Mouse (Mus musculus): Measurements from ENCODE around the gene Cd52.
"Not testable (repeated sequence)": the region's sequence is repeated elsewhere in the genome, so short reads cannot be mapped to it uniquely, and the experiment has no call there.

The Cd52 gene

GRCm38 (mm10) chr4:134094923-134095547, at the start of gene Cd52:
Gene Cd52, minus strand, starts transcription at chr4:134095082.
- DNase-seq (ENCODE audit: extremely low spot score, low spot score), result no peak

GRCm38 (mm10) chr4:134144297-134144696, 49.4 kb upstream of the Cd52 start:
- DNase-seq (ENCODE audit: extremely low spot score, low spot score), result not testable (repeated sequence)

DNA sequence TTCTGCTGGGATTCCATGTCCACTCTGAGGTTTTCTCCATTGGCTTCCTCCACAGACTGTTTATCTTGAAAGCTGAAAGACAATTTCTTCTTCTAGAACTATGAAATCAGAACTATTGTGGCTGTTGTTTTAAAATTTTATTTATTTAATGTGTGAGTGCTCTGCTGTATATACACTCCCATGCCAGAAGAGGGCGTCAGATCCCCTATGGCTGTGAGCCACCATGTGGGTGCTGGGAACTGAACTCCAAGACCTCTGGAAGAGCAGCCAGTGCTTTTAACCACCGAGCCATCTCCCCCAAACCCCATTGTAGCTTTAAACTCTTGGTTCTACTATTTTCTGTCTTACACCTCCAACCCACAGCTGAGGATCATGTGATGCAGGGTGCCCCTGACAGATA, 44.0 kb upstream of the Cd52 start:
- no peak for DNase-seq (ENCODE audit: extremely low spot score, low spot score)

DNA sequence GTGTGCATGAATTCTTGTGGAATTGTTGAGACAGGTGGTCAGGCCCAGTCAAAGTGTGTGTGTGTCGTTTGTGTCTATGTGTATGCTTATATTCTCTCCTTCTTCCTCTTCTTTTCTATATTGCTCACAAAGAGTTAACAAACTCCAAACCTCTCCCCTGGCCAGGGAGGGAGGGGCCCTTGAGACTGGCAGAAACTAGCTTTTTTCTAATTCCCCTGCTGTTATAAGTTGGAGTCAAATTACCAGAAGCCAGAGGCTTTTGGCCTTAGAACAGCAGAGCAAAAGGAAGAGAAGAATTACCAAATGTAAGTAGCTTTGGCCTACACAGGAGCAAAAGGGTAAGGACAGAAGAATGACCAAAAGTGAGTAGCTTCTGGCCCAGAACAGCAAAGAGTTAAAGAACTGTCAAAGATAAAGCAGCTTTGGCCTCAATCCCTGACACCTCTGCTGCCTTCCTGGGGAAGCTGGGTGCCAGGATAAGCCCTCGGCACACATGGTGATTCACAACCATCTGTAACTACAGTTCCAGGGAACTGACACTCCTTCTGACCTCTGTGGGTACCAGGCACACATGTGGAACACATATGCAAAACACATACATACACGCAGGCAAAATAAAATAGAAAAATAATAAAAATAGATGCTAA, 41.5 kb upstream of the Cd52 start:
- no peak for DNase-seq (ENCODE audit: extremely low spot score, low spot score)

DNA sequence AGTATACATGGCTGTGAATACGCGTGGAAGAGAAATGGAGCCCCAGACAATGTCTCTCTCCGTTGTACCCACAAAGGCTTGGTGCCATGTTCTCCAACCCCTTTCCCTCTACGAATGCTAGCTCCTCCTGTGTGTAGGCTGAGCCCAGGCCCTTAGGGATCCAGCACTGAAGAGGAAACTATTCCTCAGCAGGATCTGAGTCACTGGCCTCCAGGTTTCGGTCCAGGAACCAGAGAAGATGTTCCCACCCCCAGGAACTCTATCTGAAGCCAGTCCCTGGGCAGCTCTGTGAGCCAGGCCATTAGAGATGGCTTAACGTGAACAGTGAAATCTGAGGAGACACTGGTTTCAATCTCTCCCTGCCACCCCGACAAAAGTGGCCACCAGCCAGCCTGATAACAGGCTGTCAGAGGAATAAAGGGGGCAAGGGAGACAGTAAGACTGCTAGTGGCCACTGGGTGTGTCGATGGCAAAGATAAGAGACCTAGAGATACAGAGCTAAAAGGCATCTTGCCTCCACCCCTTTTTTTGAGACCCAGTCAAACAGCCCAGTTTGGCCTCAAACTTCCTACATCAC, 37.7 kb upstream of the Cd52 start:
- no peak for DNase-seq (ENCODE audit: extremely low spot score, low spot score)

DNA sequence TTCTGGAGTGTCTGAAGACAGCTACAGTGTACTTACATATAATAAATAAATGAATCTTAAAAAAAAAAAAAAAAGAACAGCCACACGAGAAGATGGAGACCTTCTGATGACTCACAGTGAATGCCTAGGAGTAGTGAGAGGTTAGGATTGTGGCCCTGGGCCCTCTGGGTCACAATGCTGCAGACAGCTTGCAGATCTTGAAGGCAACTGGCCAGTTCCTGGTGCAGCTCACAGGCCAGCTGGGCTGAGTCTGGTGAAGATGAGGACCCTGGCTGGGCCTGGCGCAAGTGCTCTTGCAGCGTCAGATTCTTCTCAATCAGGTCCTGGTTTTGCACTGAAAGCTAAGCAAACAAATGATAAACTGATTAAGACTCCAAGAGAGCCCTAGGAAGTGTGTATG, 37.2 kb upstream of the Cd52 start:
- no peak for DNase-seq (ENCODE audit: extremely low spot score, low spot score)

- no peak for DNase-seq (ENCODE audit: extremely low spot score, low spot score)
These were observed 34.6 kb upstream of the Cd52 start for GRCm38 (mm10) chr4:134129482-134129881.

DNA sequence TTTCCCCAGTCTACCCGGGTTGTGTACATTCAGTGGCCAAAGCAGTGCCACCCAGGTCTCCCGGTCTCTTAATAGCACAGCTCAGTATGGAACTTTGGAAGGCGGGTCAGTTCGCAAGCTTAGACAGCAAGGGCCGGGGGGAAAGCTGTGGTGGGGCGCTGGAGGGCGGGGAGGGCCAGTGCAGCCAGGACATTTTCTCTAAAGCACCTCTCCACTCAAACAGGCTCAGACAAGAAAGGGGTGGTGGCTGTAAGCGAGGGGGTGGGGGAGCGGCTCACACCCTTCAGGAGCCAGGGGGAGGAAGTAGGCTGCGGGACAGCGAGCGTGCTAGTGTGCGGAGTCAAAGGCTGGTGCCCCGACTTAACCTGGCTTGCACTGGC, 34.1 kb upstream of the Cd52 start:
- no peak for DNase-seq (ENCODE audit: extremely low spot score, low spot score)

- DNase-seq (ENCODE audit: extremely low spot score, low spot score), result peak; percentile 84
These were observed 33.5 kb upstream of the Cd52 start, which contains the start of gene Sh3bgrl3 for GRCm38 (mm10) chr4:134128221-134128982. Gene Sh3bgrl3, minus strand, starts transcription at chr4:134128789.

DNA sequence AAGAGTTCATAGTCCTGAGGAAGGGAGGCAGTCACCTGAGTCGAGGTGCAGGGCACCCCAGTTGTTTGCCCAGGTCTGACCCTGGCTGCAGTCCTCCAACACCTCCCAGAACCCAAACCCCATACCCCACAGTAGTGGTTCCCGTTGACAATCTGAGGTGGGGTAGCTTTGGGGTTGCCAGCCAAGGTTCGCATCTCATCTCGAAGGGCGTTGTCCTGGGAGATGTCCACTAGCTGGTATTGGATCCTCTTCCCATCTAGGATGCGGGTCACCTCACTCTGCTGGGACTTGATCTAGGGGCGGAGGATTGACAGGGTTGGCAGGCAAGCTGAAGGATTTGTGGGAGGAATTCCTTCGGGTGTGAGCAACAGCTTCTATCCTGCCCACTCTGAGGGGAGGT, 32.9 kb upstream of the Cd52 start:
- no peak for DNase-seq (ENCODE audit: extremely low spot score, low spot score)

- no peak for DNase-seq (ENCODE audit: extremely low spot score, low spot score)
These were observed 32.2 kb upstream of the Cd52 start for GRCm38 (mm10) chr4:134127121-134127455.

- no peak for DNase-seq (ENCODE audit: extremely low spot score, low spot score)
These were observed 31.6 kb upstream of the Cd52 start for GRCm38 (mm10) chr4:134126300-134127120.

- no peak for DNase-seq (ENCODE audit: extremely low spot score, low spot score)
These were observed 30.6 kb upstream of the Cd52 start for GRCm38 (mm10) chr4:134125383-134126060.

DNA sequence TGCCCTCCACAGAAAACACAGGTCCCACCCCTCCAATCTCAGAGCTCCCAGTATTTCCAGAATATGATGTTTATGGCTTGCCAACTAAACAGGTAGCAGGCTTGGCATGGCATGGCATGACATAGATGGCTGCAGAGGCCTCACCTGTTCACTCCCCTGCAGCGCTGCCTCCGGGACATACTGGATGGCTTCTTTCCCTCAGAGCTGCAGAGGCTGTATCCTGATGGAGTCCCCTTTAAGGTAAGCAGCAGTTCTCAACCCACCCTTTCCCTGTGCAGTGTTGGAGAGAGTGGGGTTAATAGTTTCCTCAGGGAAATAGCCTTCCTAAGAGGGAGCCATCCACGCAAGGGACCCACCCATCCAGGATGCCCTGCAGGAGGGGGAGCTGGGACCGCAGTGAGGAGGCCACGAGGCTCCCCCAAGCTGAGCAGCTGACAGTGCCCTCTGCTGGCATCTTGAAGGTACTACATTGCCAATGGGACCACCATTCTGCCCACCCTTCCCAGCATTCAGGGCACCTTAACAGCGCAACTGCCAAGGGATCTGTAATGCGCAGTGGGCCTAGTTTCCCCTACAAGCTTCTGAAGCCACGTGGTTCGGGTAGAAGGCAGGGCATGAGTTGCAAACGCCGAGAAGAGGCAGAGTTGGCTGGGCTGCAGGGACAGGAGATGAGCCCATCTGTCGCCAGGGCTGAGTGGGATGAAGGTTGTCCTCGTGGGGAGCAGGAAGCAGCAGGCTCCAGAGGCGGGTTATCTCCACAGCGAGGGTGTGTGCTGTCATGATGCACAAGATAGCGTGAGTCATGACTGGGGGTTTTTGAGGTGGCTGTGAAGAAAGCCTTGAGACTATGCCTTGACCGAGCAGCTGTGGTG, 29.0 kb upstream of the Cd52 start:
- peak; percentile 67 for DNase-seq (ENCODE audit: extremely low spot score, low spot score)

DNA sequence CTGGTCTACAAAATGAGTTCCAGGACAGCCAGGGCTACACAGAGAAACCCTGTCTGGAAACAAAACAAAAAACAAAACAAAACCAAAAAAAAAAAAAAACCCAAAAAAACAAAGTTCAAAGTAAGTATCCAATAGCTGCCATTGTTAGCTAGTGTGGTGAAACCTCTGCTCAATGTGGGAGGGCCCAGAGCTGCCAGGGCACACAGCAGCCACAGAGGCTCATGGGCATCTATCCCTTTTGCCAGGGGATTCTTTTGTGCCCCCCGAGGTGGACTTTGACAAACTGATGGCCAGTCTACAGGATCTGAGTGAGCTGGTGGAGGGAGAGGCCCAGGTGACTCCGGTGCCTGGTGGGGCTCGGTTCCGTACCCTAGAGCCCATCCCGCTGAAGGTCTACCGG, 28.3 kb upstream of the Cd52 start:
- no peak for DNase-seq (ENCODE audit: extremely low spot score, low spot score)

DNA sequence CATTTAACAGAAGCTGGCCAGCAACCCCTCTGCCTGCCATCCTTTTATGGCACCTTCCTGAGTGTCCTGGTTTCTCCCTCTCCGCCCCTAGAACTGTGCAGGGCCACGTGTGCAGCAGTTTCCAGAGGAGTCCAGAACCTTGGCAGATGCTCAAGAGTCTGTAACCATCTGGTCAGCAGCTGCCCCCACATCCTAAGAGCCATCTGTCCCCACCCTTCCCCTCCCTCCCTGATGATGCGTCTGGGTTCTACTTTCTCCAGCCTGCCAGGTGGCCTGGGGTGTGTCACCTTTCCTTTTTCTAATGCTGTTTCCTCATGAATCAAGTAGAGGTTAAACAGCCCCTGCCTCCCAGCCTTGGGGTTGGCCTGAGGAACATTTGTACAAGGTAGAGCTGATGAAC, 27.4 kb upstream of the Cd52 start:
- no peak for DNase-seq (ENCODE audit: extremely low spot score, low spot score)

DNA sequence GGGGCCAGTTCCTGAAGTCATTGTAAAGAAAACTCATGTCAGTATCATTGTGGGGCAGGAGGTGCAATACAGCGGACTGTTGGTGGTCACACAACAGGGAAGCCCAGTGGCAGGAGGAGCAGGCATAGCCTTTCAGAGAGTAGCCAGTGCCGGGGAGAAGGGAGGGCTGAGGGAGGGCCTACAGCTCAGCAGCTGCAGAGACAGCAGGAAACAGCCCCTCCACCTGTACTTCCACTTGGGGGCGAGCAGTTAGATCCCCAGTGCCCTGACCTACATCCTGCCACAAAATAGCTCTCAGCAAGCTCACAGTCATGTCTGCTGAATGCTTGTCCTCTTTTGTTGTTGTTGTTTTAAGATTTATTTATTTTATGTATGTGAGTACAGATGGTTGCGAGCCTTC, 26.7 kb upstream of the Cd52 start:
- no peak for DNase-seq (ENCODE audit: extremely low spot score, low spot score)

GRCm38 (mm10) chr4:134120916-134121315, 26.0 kb upstream of the Cd52 start:
- no peak for DNase-seq (ENCODE audit: extremely low spot score, low spot score)

- DNase-seq (ENCODE audit: extremely low spot score, low spot score), result no peak
These were observed 25.4 kb upstream of the Cd52 start for GRCm38 (mm10) chr4:134120192-134120805.

DNA sequence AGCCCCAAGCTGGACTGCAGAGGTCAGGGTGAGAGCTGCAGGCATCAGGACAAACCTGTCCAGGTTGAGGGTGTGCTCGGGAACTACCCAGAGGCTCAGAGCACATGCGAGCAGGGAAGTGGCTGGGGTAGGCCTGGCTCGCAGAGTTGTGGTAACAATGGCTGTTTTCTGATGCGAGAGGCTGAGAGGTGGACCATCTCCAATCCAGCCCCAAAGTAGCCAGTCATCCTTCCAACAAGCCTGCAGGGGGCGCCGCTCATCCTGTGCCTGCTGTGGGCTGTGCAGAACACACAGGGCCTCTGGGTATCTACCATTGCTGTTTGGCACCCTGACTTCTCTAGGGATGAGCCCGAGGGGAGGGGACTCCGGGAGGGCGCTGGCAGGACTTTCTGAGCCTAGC, 24.8 kb upstream of the Cd52 start:
- no peak for DNase-seq (ENCODE audit: extremely low spot score, low spot score)
